Mouse (Mus musculus) cerebellum, adult 8-10 months (tissue): Measurements from ENCODE around the gene Sugt1.

ENCODE experiments used
- DNase-seq: peaks from one replicate; pipeline ENCODE4 v3.0.0; 2022

Gene Sugt1

DNA sequence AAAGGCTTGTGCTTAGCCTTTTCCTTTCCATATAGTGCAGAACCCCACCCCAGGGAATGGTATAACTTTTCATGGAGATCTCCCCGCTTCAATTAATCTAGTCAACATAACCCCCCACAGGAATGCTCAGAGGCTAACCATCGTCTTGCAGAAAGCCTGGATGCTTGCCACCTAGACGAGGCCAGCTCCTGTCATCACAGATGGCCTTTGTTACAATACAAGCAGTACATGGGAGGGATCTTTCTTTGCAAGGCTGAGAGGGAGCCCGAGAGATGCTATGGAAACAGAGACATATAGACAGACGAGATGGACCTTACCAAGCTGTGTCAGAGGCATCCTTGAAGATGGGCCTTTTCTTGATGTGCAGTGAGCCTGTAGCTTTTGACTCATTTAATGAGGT lies 93.2 kb downstream of the Sugt1 start:
- no peak for DNase-seq
